Mouse (Mus musculus) myocyte (in vitro differentiated cells): Measurements from ENCODE around the gene Slc19a3.

Experiments used
- CEBPB ChIP-seq: IDR thresholded peaks from 2 replicates; pipeline ENCODE4 v1.6.1; 2011; ENCODE audit warnings: mild to moderate bottlenecking, moderate library complexity; ENCODE audit not compliant: poor library complexity, insufficient read depth, severe bottlenecking
- E2F4 ChIP-seq: IDR thresholded peaks from one replicate; pipeline ENCODE4 v1.6.1; 2011; ENCODE audit warnings: mild to moderate bottlenecking, control low read depth, moderate library complexity; ENCODE audit not compliant: insufficient read depth
- MAX ChIP-seq: IDR thresholded peaks from one replicate; pipeline ENCODE4 v1.6.1; 2011; ENCODE audit warnings: low read depth, mild to moderate bottlenecking, control low read depth
- MYOD1 ChIP-seq, 3 experiments: IDR thresholded peaks; one replicate each; pipeline ENCODE4 v1.6.1; 2011; ENCODE audit warnings: control low read depth in 2 of 3, low read depth in 2 of 3, mild to moderate bottlenecking in 2 of 3, moderate library complexity in 1 of 3; ENCODE audit not compliant: insufficient read length in 2 of 3, control insufficient read depth in 1 of 3
- MYOG ChIP-seq, 3 experiments: IDR thresholded peaks; one replicate each; pipeline ENCODE4 v1.6.1; 2011; ENCODE audit warnings: control low read depth in 2 of 3, low read depth in 2 of 3, mild to moderate bottlenecking in 2 of 3; ENCODE audit not compliant: insufficient read length in 2 of 3, control insufficient read depth in 1 of 3, insufficient read depth in 1 of 3
- POLR2A ChIP-seq: IDR thresholded peaks from one replicate; pipeline ENCODE4 v1.6.1; 2011; ENCODE audit warnings: low read depth, mild to moderate bottlenecking, control low read depth, moderate library complexity; ENCODE audit not compliant: insufficient read length
- POLR2AphosphoS2 ChIP-seq: IDR thresholded peaks from one replicate; pipeline ENCODE4 v1.6.1; 2011; ENCODE audit warnings: low read depth, control low read depth; ENCODE audit not compliant: insufficient read length
- REST ChIP-seq: IDR thresholded peaks from one replicate; pipeline ENCODE4 v1.6.1; 2011; ENCODE audit warnings: mild to moderate bottlenecking, control low read depth, moderate library complexity; ENCODE audit not compliant: insufficient read depth, insufficient read length
- SRF ChIP-seq: IDR thresholded peaks from one replicate; pipeline ENCODE4 v1.6.1; 2011; ENCODE audit warnings: low read depth; ENCODE audit not compliant: control insufficient read depth, insufficient read length
- TCF12 ChIP-seq: IDR thresholded peaks from one replicate; pipeline ENCODE4 v1.6.1; 2011; ENCODE audit warnings: mild to moderate bottlenecking, control low read depth; ENCODE audit not compliant: poor library complexity, insufficient read depth, severe bottlenecking
- TCF3 ChIP-seq: IDR thresholded peaks from one replicate; pipeline ENCODE4 v1.6.1; 2011; ENCODE audit warnings: low read depth, control low read depth; ENCODE audit not compliant: insufficient read length
- USF1 ChIP-seq: IDR thresholded peaks from one replicate; pipeline ENCODE4 v1.6.1; 2011; ENCODE audit warnings: low read depth, mild to moderate bottlenecking, control low read depth, moderate library complexity

DNA sequence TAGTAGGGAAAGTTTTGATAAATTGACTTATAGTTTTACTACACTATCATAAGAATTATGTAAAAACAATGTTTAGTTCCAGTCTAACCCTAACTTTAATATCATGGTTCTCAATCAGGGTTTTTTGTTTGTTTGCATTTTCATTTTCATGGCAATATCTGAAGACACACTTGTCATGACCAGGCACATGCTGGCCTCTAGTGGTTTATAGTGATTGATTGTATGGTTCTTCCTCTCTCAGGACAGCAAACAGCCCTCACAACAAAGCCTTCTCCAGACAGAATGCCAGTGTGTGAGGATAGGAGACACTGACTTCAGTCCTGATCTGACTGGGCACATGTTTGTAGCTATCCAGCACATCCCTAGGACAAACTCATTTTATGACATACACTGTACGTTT lies 65.0 kb downstream of the Slc19a3 start:
- TF ChIP-seq POLR2A = no peak
- no peak for TF ChIP-seq SRF
- TF ChIP-seq CEBPB = no peak
- TF ChIP-seq MYOG (IDR thresholded peaks at IDR 0.05; ENCODE audit: control insufficient read depth in 1 of 3, insufficient read depth in 1 of 3, insufficient read length in 2 of 3, low read depth in 2 of 3) = no peak
- TF ChIP-seq REST = no peak
- TF ChIP-seq MYOD1 (IDR thresholded peaks at IDR 0.05; ENCODE audit: control insufficient read depth in 1 of 3, insufficient read length in 2 of 3, low read depth in 2 of 3) = no peak
- TF ChIP-seq USF1 = no peak
- no peak for TF ChIP-seq MAX
- no peak for TF ChIP-seq TCF12
- no peak for TF ChIP-seq E2F4
- TF ChIP-seq POLR2AphosphoS2 = no peak
- no peak for TF ChIP-seq TCF3
